Mouse (Mus musculus): Measurements from ENCODE around the gene Lrrk1. TPM values are rescaled to one million over a fixed set of nuclear protein-coding genes. Genes with fewer than 3 reads are reported as not detected.

Lrrk1 gene
- polyA plus RNA-seq (2016; fragmentation: Nextera tagmentation; extraction: Ambion mirVana) = 14.2 and 14.3 TPM in 2 replicates

GRCm38 (mm10) chr7:66387813-66388521 lies at the start of gene Lrrk1:
TSS of gene Lrrk1 (minus strand) at chr7:66388350.
- peak; percentile 64; the same call in 1 of the 2 replicates for ATAC-seq (ENCODE audit: insufficient number of reproducible peaks, insufficient read depth, low FRiP score, low TSS enrichment, low read depth)
- Histone ChIP-seq H3K36me3 (no peaks in the 10 kb centered on the region), H3K4me2 (peak within 1 kb of the TSS; percentile 93), H3K27ac (peak within 1 kb of the TSS; percentile 50; the same call in 1 of the 2 replicates), H3K9me3 (no peaks in the 10 kb centered on the region), H3K4me3 (replicated peaks) (peak within 1 kb of the TSS; percentile 70), H3K27me3 (no peaks in the 10 kb centered on the region), H3K4me1 (replicated peaks) (peaks cover 38% of the 10 kb centered on the region), H3K9ac (replicated peaks) (peak within 1 kb of the TSS; percentile 91)
- under 1% methylated on average over 70 of the region's 70 CpGs for WGBS

- peaks cover 10% of the 10 kb centered on the region for H3K27me3 ChIP-seq
- H3K4me3 ChIP-seq (replicated peaks) = no peak overlapping the region
- no peaks in the 10 kb centered on the region; the same call in 1 of the 2 replicates for H3K4me1 ChIP-seq (replicated peaks)
- H3K4me2 ChIP-seq = no peak overlapping the region
- no peak overlapping the region for H3K9ac ChIP-seq (replicated peaks)
- no peaks in the 10 kb centered on the region for H3K9me3 ChIP-seq
- H3K36me3 ChIP-seq = no peaks in the 10 kb centered on the region
- ATAC-seq (ENCODE audit: insufficient number of reproducible peaks, insufficient read depth, low FRiP score, low TSS enrichment, low read depth) = no peak
- H3K27ac ChIP-seq = no peak overlapping the region
- 38% methylated on average over 10 of the region's 10 CpGs for WGBS
Measured at GRCm38 (mm10) chr7:66434453-66434935, 46.3 kb upstream of the Lrrk1 start.

- H3K9me3 ChIP-seq = no peaks in the 10 kb centered on the region
- peaks cover 68% of the 10 kb centered on the region for H3K27me3 ChIP-seq
- no peaks in the 10 kb centered on the region for H3K36me3 ChIP-seq
- H3K9ac ChIP-seq (replicated peaks) = peak within 1 kb of the TSS; percentile 53
- WGBS = under 1% methylated on average over 55 of the region's 56 CpGs
- H3K4me3 ChIP-seq (replicated peaks) = peak within 1 kb of the TSS; percentile 58
- ATAC-seq (ENCODE audit: insufficient number of reproducible peaks, insufficient read depth, low FRiP score, low TSS enrichment, low read depth) = peak; percentile 65; the same call in 1 of the 2 replicates
- no peak within 1 kb of the TSS for H3K27ac ChIP-seq
- peak within 1 kb of the TSS; percentile 97 for H3K4me2 ChIP-seq
- H3K4me1 ChIP-seq (replicated peaks) = peaks cover 15% of the 10 kb centered on the region
Measured at GRCm38 (mm10) chr7:66427437-66428161, 39.4 kb upstream of the Lrrk1 start, which contains the start of gene Aldh1a3. TSS of gene Aldh1a3 (minus strand) at chr7:66427517.

GRCm38 (mm10) chr7:66427053-66427436 lies 38.9 kb upstream of the Lrrk1 start:
- peak overlapping the region; percentile 97 for H3K4me2 ChIP-seq
- no peaks in the 10 kb centered on the region for H3K9me3 ChIP-seq
- no peak overlapping the region for H3K27ac ChIP-seq
- ATAC-seq (ENCODE audit: insufficient number of reproducible peaks, insufficient read depth, low FRiP score, low TSS enrichment, low read depth) = peak; percentile 33; the same call in 1 of the 2 replicates
- peaks cover 70% of the 10 kb centered on the region for H3K27me3 ChIP-seq
- no peaks in the 10 kb centered on the region for H3K36me3 ChIP-seq
- peaks cover 15% of the 10 kb centered on the region for H3K4me1 ChIP-seq (replicated peaks)
- WGBS = 1% methylated on average over 23 of the region's 23 CpGs
- peak overlapping the region; percentile 58 for H3K4me3 ChIP-seq (replicated peaks)
- peak overlapping the region; percentile 53 for H3K9ac ChIP-seq (replicated peaks)

- H3K4me1 ChIP-seq (replicated peaks) = peaks cover 4% of the 10 kb centered on the region
- H3K9me3 ChIP-seq = no peaks in the 10 kb centered on the region
- H3K27ac ChIP-seq = no peak overlapping the region
- H3K36me3 ChIP-seq = no peaks in the 10 kb centered on the region
- H3K9ac ChIP-seq (replicated peaks) = no peak overlapping the region
- WGBS = 66% methylated on average over 8 of the region's 8 CpGs
- peaks cover 60% of the 10 kb centered on the region for H3K27me3 ChIP-seq
- H3K4me2 ChIP-seq = no peak overlapping the region
- no peak for ATAC-seq (ENCODE audit: insufficient number of reproducible peaks, insufficient read depth, low FRiP score, low TSS enrichment, low read depth)
- H3K4me3 ChIP-seq (replicated peaks) = no peak overlapping the region
Measured at GRCm38 (mm10) chr7:66421903-66422302, 33.8 kb upstream of the Lrrk1 start.

- H3K27ac ChIP-seq = no peak overlapping the region
- H3K9me3 ChIP-seq = no peaks in the 10 kb centered on the region
- H3K4me2 ChIP-seq = no peak overlapping the region
- H3K36me3 ChIP-seq = no peaks in the 10 kb centered on the region
- 55% methylated on average over 12 of the region's 12 CpGs for WGBS
- peaks cover 32% of the 10 kb centered on the region for H3K27me3 ChIP-seq
- H3K9ac ChIP-seq (replicated peaks) = no peak overlapping the region
- no peaks in the 10 kb centered on the region for H3K4me1 ChIP-seq (replicated peaks)
- H3K4me3 ChIP-seq (replicated peaks) = no peak overlapping the region
- no peak for ATAC-seq (ENCODE audit: insufficient number of reproducible peaks, insufficient read depth, low FRiP score, low TSS enrichment, low read depth)
Measured at GRCm38 (mm10) chr7:66418981-66419380, 30.8 kb upstream of the Lrrk1 start.

GRCm38 (mm10) chr7:66416829-66417228 lies 28.7 kb upstream of the Lrrk1 start:
- 80% methylated on average over 4 of the region's 4 CpGs for WGBS
- H3K4me3 ChIP-seq (replicated peaks) = no peak overlapping the region
- no peak overlapping the region for H3K27ac ChIP-seq
- no peak overlapping the region for H3K4me2 ChIP-seq
- H3K4me1 ChIP-seq (replicated peaks) = no peaks in the 10 kb centered on the region
- no peak for ATAC-seq (ENCODE audit: insufficient number of reproducible peaks, insufficient read depth, low FRiP score, low TSS enrichment, low read depth)
- H3K27me3 ChIP-seq = peaks cover 23% of the 10 kb centered on the region
- no peaks in the 10 kb centered on the region for H3K9me3 ChIP-seq
- H3K9ac ChIP-seq (replicated peaks) = no peak overlapping the region
- H3K36me3 ChIP-seq = no peaks in the 10 kb centered on the region

GRCm38 (mm10) chr7:66413093-66413492 lies 24.9 kb upstream of the Lrrk1 start:
- no peak for ATAC-seq (ENCODE audit: insufficient number of reproducible peaks, insufficient read depth, low FRiP score, low TSS enrichment, low read depth)
- H3K36me3 ChIP-seq = no peaks in the 10 kb centered on the region
- no peak overlapping the region for H3K4me3 ChIP-seq (replicated peaks)
- 83% methylated on average over 7 of the region's 7 CpGs for WGBS
- no peak overlapping the region for H3K27ac ChIP-seq
- H3K4me2 ChIP-seq = no peak overlapping the region
- H3K9ac ChIP-seq (replicated peaks) = no peak overlapping the region
- H3K27me3 ChIP-seq = no peaks in the 10 kb centered on the region; the same call in 1 of the 2 replicates
- H3K4me1 ChIP-seq (replicated peaks) = no peaks in the 10 kb centered on the region
- no peaks in the 10 kb centered on the region for H3K9me3 ChIP-seq

GRCm38 (mm10) chr7:66409433-66409832 lies 21.3 kb upstream of the Lrrk1 start:
- ATAC-seq (ENCODE audit: insufficient number of reproducible peaks, insufficient read depth, low FRiP score, low TSS enrichment, low read depth) = peak; percentile 9; the same call in 1 of the 2 replicates
- 67% methylated on average over 6 of the region's 6 CpGs for WGBS

GRCm38 (mm10) chr7:66406971-66407370 lies 18.8 kb upstream of the Lrrk1 start:
- WGBS = 59% methylated on average over 8 of the region's 8 CpGs
- Histone ChIP-seq H3K4me2 (no peak overlapping the region), H3K4me3 (replicated peaks) (no peak overlapping the region), H3K9ac (replicated peaks) (no peak overlapping the region), H3K9me3 (no peaks in the 10 kb centered on the region), H3K4me1 (replicated peaks) (peaks cover 19% of the 10 kb centered on the region), H3K36me3 (no peaks in the 10 kb centered on the region), H3K27ac (no peak overlapping the region), H3K27me3 (peaks cover under 1% of the 10 kb centered on the region)
- ATAC-seq (ENCODE audit: insufficient number of reproducible peaks, insufficient read depth, low FRiP score, low TSS enrichment, low read depth) = no peak

More at GRCm38 (mm10) chr7:66409433-66409832, 21.3 kb upstream of the Lrrk1 start:
- no peak overlapping the region for H3K4me2 ChIP-seq
- peaks cover 11% of the 10 kb centered on the region for H3K4me1 ChIP-seq (replicated peaks)
- H3K9me3 ChIP-seq = no peaks in the 10 kb centered on the region
- no peaks in the 10 kb centered on the region; the same call in 1 of the 2 replicates for H3K27me3 ChIP-seq
- no peak overlapping the region for H3K4me3 ChIP-seq (replicated peaks)
- H3K36me3 ChIP-seq = no peaks in the 10 kb centered on the region
- no peak overlapping the region for H3K27ac ChIP-seq
- H3K9ac ChIP-seq (replicated peaks) = no peak overlapping the region

Measured in limb, embryonic 12.5 days (tissue).